Mouse (Mus musculus) bone marrow macrophage, adult 2 months (primary cell): ENCODE results near the gene Lpcat1. TPM values are rescaled to one million over a fixed set of nuclear protein-coding genes. Genes with fewer than 3 reads are reported as not detected.

ENCODE experiments used
- H3K27ac ChIP-seq: 2 replicates; pipeline ENCODE4 v1.5.1; 2012; ENCODE audit warnings: low read depth, low read length; ENCODE audit not compliant: insufficient read depth
- H3K4me1 ChIP-seq: 2 replicates; pipeline ENCODE4 v1.6.1; 2012; ENCODE audit warnings: low read length; ENCODE audit not compliant: control insufficient read depth, insufficient read depth
- H3K4me3 ChIP-seq: 2 replicates; pipeline ENCODE4 v1.5.1; 2012; ENCODE audit warnings: mild to moderate bottlenecking, low read length, moderate library complexity; ENCODE audit not compliant: insufficient read depth
- CTCF ChIP-seq: IDR thresholded peaks from 2 replicates; pipeline ENCODE4 v1.5.1; 2012; ENCODE audit warnings: low read depth, mild to moderate bottlenecking, low read length, moderate library complexity
- POLR2A ChIP-seq: IDR thresholded peaks from 2 replicates; pipeline ENCODE4 v1.6.1; 2012; ENCODE audit warnings: mild to moderate bottlenecking, low read depth, low read length, borderline replicate concordance
- polyA plus RNA-seq: library from polyadenylated mRNA; stranded (reverse); fragments of >200 nt; gene quantifications from 2 replicates; pipeline ENCODE4 v1.2.4, GENCODE M21; 2012; ENCODE audit not compliant: missing spikeins, insufficient read depth, insufficient read length

Gene Lpcat1
- polyA plus RNA-seq = 39.5 and 45.3 TPM in 2 replicates

DNA sequence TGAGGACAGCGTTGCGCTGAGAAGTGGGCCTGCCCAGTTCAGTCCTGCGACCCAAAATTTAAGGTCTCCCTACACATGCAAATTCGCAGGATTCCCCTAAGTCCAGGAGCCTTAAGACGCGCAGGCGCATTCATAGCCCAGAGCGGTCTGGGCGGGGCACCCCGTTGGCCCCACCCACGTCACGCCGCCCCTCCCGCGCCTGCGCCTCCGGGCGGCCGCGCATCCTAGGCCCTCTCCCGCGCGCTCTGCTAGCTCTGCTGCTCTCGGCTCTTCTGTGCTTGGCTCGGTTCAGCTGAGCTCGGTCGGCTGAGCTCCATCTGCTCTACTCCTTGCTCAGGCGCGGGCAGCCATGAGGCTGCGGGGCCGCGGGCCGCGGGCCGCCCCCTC lies at the start of gene Lpcat1:
TSS of gene Lpcat1 (plus strand) at position 164 of the 387 bp plus-strand sequence.
- Histone ChIP-seq H3K4me1 (peaks cover 22% of the 10 kb centered on the region), H3K4me3 (peak within 1 kb of the TSS; percentile 90), H3K27ac (peak within 1 kb of the TSS; percentile 41)
- no peak for TF ChIP-seq POLR2A
- TF ChIP-seq CTCF = no peak

DNA sequence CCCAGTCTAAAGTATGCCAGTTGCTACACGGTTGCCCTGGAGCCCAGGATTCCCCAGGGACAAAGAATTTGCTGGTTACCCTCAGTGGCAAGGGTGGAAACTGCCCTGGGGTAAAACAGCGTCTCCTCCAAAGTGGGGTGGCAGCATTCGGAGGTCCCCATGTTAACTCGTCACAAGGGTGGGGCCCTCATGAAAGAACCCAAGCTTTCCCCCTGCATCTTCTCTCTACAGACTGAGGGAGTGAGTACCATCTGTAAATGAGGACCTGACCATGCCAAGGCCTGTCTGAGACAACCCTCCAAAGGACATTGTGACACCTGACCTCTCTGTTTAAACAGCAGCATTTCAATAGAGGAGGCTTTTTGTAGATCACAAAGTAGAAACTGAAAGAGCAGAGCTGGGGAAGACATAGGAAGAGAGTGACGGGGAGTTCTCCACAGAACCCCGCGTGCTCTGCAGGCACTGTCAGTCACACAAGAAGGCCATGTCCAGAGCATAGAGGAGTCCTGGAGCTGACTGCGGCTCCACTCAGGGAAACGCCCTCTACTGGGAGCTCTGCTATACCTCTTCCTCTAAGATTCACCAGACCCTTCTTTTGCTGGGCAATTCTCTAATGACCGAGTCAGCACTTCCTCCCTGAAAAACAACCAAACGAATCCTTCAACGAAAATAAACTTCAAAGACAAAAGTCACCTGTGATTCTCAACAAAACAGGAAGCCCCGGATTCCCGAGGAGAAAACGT lies 49.3 kb upstream of the Lpcat1 start:
- Histone ChIP-seq H3K27ac (no peak overlapping the region), H3K4me1 (peaks cover 12% of the 10 kb centered on the region), H3K4me3 (no peak overlapping the region)
- TF ChIP-seq CTCF = peak; percentile 41
- TF ChIP-seq POLR2A = no peak

DNA sequence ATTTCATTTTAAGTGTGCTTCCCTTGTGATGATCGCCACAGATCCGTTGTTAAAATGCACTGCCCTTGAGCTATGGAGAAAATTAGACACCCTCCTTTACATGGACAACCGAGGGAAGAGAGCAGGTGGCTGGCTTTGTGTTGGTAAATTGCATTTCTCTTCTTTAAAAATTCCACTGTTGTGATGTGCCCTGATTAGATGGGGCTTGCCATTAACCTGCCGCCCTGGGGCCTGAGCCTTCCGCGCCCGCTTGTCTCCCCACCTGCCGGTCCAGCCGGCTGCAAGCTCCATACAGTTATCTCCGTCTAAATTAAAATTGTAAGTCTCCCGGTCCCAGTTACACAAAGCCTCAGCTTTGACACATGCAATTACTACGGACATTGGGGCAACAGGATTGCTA lies 48.7 kb upstream of the Lpcat1 start:
- TF ChIP-seq CTCF (no peak), POLR2A (no peak)
- Histone ChIP-seq H3K4me1 (peaks cover 12% of the 10 kb centered on the region), H3K27ac (no peak overlapping the region), H3K4me3 (no peak overlapping the region)

DNA sequence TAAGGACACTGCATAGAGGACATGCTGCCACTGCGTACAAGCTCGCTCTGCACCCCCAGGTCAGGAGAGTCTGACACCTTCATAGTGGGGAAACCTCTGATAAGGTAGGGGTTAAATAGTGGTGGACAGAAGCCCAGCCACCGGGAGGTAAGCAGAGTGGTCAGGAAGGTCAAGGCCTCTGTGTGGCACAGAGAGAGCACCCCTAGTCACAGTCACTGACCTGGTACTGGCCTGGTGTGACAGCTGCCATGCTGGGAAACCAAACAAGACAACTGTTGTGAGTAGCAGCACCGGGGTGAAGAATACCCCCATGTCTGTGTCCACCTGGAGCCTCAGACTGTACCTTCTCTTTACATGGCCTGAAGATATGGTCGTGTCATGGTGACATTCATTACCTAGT lies 47.8 kb upstream of the Lpcat1 start:
- no peak overlapping the region for H3K27ac ChIP-seq
- peaks cover 10% of the 10 kb centered on the region for H3K4me1 ChIP-seq
- H3K4me3 ChIP-seq = no peak overlapping the region
- TF ChIP-seq CTCF (no peak), POLR2A (no peak)

DNA sequence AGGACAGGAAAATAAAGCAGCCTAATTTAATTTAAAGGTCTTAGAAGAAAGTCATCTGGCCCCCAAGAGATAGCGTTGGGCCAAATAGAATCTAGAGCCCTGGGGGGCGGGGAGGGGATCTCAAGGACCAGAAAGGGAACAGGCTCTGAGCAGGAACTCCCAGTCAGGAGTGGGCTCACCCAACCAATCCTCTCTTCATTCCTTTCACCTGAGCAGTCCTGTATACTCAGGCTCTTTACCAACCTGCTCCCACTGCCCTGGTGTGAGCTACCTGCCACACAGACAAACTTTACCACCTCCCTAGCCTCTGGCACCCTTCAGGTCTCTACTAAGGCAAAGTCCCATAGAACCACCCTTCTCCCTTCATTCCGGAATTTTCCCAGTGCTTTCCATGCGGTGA lies 44.0 kb upstream of the Lpcat1 start:
- H3K27ac ChIP-seq = no peak overlapping the region
- no peak overlapping the region for H3K4me3 ChIP-seq
- H3K4me1 ChIP-seq = no peaks in the 10 kb centered on the region
- TF ChIP-seq CTCF = no peak
- no peak for TF ChIP-seq POLR2A

DNA sequence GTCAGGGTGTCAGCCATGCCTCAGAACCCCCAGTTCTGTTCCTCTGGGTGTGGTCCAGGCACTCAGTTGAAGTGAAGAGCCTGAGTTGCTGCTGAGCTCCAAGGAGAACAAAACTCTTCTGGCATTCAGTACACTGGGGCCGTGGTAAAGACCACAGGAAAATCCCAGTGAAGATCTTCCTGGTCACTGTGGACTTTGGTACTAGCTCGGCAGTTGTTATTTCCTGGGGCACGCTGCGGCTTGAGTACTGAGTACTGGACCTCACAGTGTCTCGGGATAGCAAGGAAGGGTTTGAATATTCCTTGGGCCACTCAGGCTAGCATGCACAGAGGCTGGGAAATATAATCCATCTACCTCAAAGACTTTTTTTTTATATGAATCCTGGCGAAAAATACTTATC lies 42.0 kb upstream of the Lpcat1 start:
- Histone ChIP-seq H3K27ac (no peak overlapping the region), H3K4me3 (no peak overlapping the region), H3K4me1 (no peaks in the 10 kb centered on the region)
- TF ChIP-seq CTCF = no peak
- TF ChIP-seq POLR2A = no peak

DNA sequence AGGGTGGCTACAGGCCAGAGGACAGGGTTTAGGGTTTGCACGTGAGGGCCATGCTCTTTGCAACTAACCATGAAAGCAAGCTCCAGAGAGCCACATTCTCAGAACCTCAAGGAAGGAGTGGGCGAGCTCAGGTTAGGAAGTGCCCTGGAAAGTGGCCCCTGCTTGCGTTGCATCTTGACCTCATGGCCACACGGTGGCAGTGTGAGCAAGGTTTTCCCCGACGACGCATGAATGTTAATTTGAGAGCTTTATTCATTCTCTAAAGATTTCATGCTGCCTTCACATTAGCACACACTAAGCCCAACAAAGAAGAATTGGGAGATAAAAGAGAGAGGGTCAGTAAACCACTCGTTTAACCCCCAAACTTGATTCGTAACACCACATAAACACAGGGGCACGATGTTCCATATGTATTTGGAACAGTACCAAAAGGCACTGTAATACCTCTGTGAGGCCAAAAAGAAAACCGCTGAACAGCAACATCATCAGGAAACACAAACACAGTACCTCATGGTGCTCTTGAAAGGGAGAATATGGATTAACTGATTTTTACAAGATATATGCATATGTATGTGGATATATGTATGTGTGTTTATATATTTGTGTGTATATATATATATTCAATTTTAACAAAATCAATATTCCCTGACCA lies 41.0 kb upstream of the Lpcat1 start:
- H3K4me1 ChIP-seq = no peaks in the 10 kb centered on the region
- no peak overlapping the region for H3K4me3 ChIP-seq
- peak; percentile 93 for TF ChIP-seq CTCF
- TF ChIP-seq POLR2A = no peak
- H3K27ac ChIP-seq = no peak overlapping the region

DNA sequence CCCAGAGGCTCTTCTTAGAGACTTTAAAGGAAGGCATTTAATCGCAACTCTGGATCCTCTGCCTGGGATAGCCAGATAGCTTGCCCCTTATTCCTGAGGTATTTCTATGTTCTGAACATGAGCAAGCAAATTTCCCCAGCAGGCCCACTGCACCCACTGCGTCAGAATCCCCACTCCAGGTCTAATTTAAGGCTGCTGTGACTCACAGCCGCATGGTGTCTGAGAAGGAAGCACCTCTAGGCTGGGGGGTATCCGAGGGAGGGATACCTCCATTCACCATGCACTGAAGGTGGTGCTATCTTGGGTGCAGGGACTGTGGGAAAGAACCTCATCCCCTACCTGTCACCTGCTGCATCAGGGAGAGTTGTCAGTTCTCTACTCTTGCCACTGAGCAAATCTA lies 40.4 kb upstream of the Lpcat1 start:
- no peak for TF ChIP-seq CTCF
- TF ChIP-seq POLR2A = no peak
- Histone ChIP-seq H3K27ac (no peak overlapping the region), H3K4me3 (no peak overlapping the region), H3K4me1 (no peaks in the 10 kb centered on the region)

DNA sequence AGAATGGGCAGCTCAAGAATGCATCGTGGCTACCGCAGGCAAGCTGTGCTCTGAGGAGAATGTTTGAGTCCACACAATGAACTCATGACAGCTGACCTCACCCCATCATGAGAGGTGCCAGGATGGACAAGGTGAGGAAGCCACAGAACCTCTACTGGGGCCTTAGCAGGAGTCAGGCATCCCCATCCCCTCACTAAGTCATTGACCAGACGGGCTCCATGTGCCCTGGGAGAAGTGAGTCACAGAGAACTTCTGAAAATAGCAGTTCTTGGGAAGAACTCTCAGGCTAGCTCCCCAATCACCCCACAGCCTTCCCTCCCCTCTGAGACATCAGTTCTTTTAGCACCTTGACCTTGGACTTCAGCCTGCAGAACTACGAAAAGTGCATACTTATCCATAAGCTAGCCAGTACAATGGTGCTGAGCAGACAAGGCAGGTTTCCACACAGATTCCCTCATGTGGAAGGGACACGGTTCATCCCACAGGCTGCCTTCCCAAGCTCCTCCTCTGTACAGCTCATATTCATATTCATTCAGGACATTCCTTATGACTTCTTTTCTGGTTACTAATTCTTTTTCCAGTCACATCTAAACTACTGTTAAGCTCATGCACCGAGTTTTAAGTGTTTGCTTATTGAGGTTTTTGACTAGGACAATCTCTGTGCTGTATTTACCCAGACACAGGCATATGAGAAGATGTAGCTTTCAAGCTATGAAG lies 37.2 kb upstream of the Lpcat1 start:
- TF ChIP-seq POLR2A = no peak
- TF ChIP-seq CTCF = no peak
- H3K4me1 ChIP-seq = peaks cover 22% of the 10 kb centered on the region
- no peak overlapping the region for H3K27ac ChIP-seq
- no peak overlapping the region for H3K4me3 ChIP-seq

DNA sequence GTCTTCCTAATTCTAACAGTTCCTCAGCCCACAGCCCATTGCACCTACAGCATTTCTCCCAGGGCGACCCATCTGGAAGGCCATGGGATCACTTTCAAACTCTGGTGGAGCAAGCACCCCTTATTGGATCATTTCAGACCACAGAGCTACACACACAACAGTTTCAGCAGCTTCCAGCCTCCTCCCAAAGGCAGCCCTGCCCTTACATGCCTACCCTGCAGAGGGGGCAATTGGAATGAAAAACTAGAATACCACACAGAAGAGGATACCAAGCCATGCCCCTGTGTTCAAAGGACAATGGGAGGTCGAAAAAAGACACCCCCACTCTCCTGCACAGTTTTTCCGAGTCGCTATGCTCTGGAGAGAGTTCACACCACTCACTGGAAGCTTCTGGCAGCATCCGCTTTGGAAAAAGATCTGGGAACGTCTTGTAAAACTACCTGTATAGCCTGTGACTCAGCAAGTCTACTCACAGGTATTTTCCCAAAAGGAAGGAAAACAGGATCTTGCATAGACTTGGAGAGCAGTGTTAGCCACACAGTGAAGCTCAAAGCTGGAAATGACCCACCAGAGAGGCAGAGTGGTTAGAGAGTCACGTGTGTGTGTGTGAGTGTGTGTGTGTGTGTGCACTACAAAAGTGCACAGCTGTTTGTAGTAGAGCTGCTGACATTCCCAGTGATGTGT lies 34.4 kb upstream of the Lpcat1 start:
- TF ChIP-seq POLR2A (no peak), CTCF (no peak)
- Histone ChIP-seq H3K4me1 (peaks cover 24% of the 10 kb centered on the region), H3K27ac (no peak overlapping the region), H3K4me3 (no peak overlapping the region)
